Mouse (Mus musculus) embryonic fibroblast, embryonic 13.5 days (primary cell): ENCODE measurements around the gene Peli3. TPM values are rescaled to one million over a fixed set of nuclear protein-coding genes. Genes with fewer than 3 reads are reported as not detected.
"Not testable (repeated sequence)": the region's sequence is repeated elsewhere in the genome, so short reads cannot be mapped to it uniquely, and the experiment has no call there.

Source experiments
- H3K27ac ChIP-seq: 2 replicates; pipeline ENCODE4 v1.5.1; 2012; ENCODE audit warnings: low read length, control low read depth, inconsistent platforms; ENCODE audit not compliant: insufficient read depth
- H3K4me1 ChIP-seq: 2 replicates; pipeline ENCODE4 v1.6.1; 2011; ENCODE audit warnings: low read length; ENCODE audit not compliant: control insufficient read depth, insufficient read depth
- H3K4me3 ChIP-seq: 2 replicates; pipeline ENCODE4 v1.5.1; 2011; ENCODE audit warnings: mild to moderate bottlenecking, control low read depth, low read length; ENCODE audit not compliant: insufficient read depth
- CTCF ChIP-seq: IDR thresholded peaks from 2 replicates; pipeline ENCODE4 v1.5.1; 2011; ENCODE audit warnings: mild to moderate bottlenecking, control low read depth, low read length, moderate library complexity, borderline replicate concordance; ENCODE audit not compliant: insufficient read depth
- POLR2A ChIP-seq: IDR thresholded peaks from 2 replicates; pipeline ENCODE4 v1.6.1; 2011; ENCODE audit warnings: low read depth, mild to moderate bottlenecking, control low read depth, low read length, moderate library complexity
- polyA plus RNA-seq: library from polyadenylated mRNA; stranded (reverse); fragments of >200 nt; gene quantifications from 2 replicates; pipeline ENCODE4 v1.2.4, GENCODE M21; 2011; ENCODE audit warnings: low read depth; ENCODE audit not compliant: missing spikeins, insufficient read length

Gene Peli3
- polyA plus RNA-seq = 0.99 and 2.5 TPM in 2 replicates

GRCm38 (mm10) chr19:4942551-4943252, at the start of gene Peli3:
TSS of gene Peli3 (minus strand) at chr19:4943127.
- Histone ChIP-seq H3K27ac (no peak within 1 kb of the TSS), H3K4me1 (no peaks in the 10 kb centered on the region; the same call in 1 of the 2 replicates), H3K4me3 (peak within 1 kb of the TSS; percentile 51)
- peak; percentile 55 for TF ChIP-seq POLR2A
- TF ChIP-seq CTCF = no peak

- TF ChIP-seq CTCF (no peak), POLR2A (no peak)
- H3K27ac ChIP-seq = peak overlapping the region; percentile 66
- H3K4me1 ChIP-seq = peaks cover 14% of the 10 kb centered on the region
- no peak overlapping the region for H3K4me3 ChIP-seq
Measured at GRCm38 (mm10) chr19:4992371-4992770, 49.4 kb upstream of the Peli3 start.

DNA sequence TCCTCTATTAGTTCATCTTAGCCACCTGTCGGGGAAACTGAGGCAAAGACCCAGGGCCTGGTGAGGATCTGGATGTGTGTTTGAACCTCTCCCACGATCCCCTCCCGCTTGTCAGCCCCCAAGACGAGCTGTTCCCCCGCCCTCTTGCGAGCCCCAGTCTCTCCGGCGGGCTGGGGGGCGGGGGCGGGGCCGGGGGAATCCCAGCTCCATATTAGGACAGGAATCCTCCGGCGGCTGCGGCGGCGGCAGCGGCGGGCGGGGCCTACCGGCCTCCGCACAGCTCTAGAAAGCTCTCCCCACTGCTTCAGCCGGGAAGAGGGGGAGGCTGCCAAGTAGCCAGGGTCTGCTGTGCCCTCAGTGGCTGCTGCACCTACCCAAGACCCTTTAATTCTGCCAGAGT, 47.8 kb upstream of the Peli3 start:
- Histone ChIP-seq H3K4me1 (peaks cover 14% of the 10 kb centered on the region), H3K4me3 (no peak overlapping the region), H3K27ac (no peak overlapping the region)
- TF ChIP-seq POLR2A (no peak), CTCF (no peak)

DNA sequence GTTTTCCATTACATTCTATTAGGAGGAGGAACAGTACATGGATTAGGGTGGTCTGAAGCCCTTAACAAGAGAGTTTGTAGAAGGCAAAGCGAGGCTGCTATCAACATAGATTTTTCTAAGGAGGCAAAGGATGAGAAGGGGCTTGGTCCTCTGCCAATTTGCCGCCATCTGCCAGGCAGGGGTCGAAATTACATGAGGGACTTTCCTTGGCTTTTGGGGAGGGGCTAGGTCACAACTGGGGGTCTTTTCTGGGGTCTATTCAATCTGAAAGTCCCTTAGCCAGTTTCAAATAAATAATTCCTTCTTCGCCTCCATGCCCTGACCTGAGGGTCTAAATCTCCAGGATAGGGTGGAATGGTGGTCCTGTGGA, 47.3 kb upstream of the Peli3 start, which contains the start of gene Npas4:
Npas4 (minus strand) TSS at position 61 of the 370 bp plus-strand sequence.
- no peak within 1 kb of the TSS for H3K4me3 ChIP-seq
- H3K4me1 ChIP-seq = peaks cover 14% of the 10 kb centered on the region
- no peak within 1 kb of the TSS for H3K27ac ChIP-seq
- TF ChIP-seq CTCF (no peak), POLR2A (no peak)

DNA sequence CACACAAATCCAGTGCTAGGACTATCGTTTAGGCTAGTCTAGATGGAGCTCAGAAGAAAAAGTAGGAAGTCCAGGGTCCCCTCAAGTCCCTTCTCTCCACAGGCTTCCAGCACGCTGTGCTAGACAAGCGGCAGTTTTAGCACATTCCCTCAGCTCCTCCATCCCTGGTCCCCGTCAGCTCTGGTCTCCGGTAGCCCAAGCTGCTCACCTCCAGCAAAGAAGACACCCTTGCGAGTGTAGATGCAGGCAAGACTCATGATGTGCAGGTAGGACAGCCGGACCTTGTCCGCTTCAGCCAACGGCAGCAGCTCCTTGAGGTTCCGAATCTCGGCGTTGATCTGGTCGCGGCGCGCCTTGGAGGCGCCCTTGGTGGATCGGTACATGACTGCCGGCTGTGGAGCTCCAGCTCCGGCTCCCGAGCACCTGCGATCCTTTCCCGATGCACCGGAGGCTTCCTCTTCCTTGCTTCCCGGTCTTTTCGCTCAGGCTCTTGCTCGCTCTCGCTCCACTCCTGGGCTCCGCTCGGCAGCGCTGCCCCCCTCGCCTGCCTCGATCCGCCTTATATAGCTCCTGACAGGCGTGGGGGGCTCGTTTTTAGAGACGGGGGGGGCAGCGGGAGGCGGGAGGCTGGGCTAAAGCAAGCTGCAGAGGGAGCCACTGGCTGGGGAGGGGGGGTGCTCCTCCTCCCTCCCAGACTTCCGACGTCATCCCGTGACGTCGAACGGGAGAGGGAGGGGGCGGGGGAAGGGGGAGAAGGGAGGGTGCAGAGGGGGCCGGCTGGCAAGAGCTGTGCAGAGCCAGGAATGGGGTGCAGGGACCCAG, 46.7 kb upstream of the Peli3 start:
- no peak overlapping the region for H3K4me3 ChIP-seq

GRCm38 (mm10) chr19:4989013-4989412, 46.1 kb upstream of the Peli3 start:
- no peak overlapping the region for H3K4me3 ChIP-seq
- no peak overlapping the region for H3K27ac ChIP-seq
- TF ChIP-seq POLR2A = no peak
- peak; percentile 54; the same call in 1 of the 2 replicates for TF ChIP-seq CTCF

More for the DNA sequence above, 46.7 kb upstream of the Peli3 start:
- H3K27ac ChIP-seq = no peak overlapping the region
- H3K4me1 ChIP-seq = peaks cover 14% of the 10 kb centered on the region
- TF ChIP-seq POLR2A (no peak), CTCF (no peak)

GRCm38 (mm10) chr19:4981767-4982166, 38.8 kb upstream of the Peli3 start:
- Histone ChIP-seq H3K27ac (no peak overlapping the region), H3K4me1 (no peaks in the 10 kb centered on the region), H3K4me3 (no peak overlapping the region)
- TF ChIP-seq CTCF = peak; percentile 32; the same call in 1 of the 2 replicates
- TF ChIP-seq POLR2A = no peak

More at GRCm38 (mm10) chr19:4989013-4989412, 46.1 kb upstream of the Peli3 start:
- peaks cover 11% of the 10 kb centered on the region for H3K4me1 ChIP-seq

GRCm38 (mm10) chr19:4968236-4968635, 25.3 kb upstream of the Peli3 start:
- H3K4me1 ChIP-seq = no peaks in the 10 kb centered on the region

GRCm38 (mm10) chr19:4961928-4962601, 19.1 kb upstream of the Peli3 start, which contains the start of gene Mrpl11:
TSS of gene Mrpl11 (plus strand) at chr19:4962147.
- H3K4me1 ChIP-seq = no peaks in the 10 kb centered on the region
- peak within 1 kb of the TSS; percentile 29 for H3K27ac ChIP-seq
- TF ChIP-seq POLR2A (0 out of 2 replicates have a peak, but pooled peaks have one; percentile 12), CTCF (peak; percentile 82; the same call in 1 of the 2 replicates)
- peak within 1 kb of the TSS; percentile 91 for H3K4me3 ChIP-seq

More at GRCm38 (mm10) chr19:4968236-4968635, 25.3 kb upstream of the Peli3 start:
- no peak overlapping the region for H3K4me3 ChIP-seq
- TF ChIP-seq POLR2A (no peak), CTCF (peak; percentile 37; the same call in 1 of the 2 replicates)
- no peak overlapping the region for H3K27ac ChIP-seq

DNA sequence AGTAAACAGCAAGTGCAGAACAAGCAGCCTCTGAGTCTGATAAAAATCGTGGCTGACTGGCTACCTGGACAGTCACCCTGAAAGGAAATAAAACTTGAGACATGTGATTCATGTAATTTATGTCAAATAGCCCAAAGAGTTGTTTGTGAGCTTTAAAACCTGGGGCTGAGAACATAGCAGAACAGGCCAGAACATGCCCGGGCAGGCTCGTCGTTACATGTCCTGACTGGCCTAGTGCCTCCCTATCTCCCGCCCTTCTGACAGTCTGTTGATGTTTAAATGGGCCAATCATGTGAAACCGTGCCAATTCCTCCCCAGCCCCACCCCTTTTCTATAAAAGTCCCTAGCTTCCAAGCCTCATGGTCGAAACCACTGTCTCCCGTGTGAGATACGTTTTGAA, 5.7 kb upstream of the Peli3 start:
- H3K4me3 ChIP-seq, H3K4me1 ChIP-seq, H3K27ac ChIP-seq: not testable (repeated sequence)
